Mouse (Mus musculus): ENCODE data around the gene Pakap. TPM values are rescaled to one million over a fixed set of nuclear protein-coding genes. Genes with fewer than 3 reads are reported as not detected.

Pakap gene
- polyA plus RNA-seq, 1 experiment = not detected

DNA sequence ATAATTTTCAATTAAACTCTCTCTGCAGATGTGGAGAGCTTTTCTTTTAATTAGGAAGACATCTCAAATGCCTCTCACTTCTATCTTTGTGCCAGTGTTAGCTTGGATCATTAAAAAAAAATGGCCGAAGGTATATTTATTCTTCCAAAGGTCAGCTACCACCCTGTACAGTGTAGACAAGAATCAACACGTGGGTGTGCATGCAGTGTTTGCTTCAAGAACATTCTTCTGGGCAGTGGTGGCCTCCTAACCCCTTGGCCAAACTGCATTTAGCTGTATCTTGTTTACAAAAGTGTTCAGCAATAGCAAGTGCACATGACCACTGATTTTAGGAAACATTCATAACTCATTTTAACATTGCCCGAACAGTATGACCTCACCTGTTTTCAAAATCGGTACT lies 241.5 kb downstream of the Pakap start:
- WGBS = 79% methylated on average over 4 of the region's 4 CpGs
- Histone ChIP-seq H3K4me1 (ENCODE audit: control insufficient read depth, insufficient read depth, low read length) (peaks cover 9% of the 10 kb centered on the region), H3K27ac (ENCODE audit: insufficient read depth, low read depth, low read length) (no peak overlapping the region), H3K4me3 (ENCODE audit: insufficient read depth, low read depth, low read length) (no peak overlapping the region)
- TF ChIP-seq POLR2A (IDR thresholded peaks at IDR 0.05; ENCODE audit: insufficient read depth, low read depth, low read length) (no peak), CTCF (IDR thresholded peaks at IDR 0.05; ENCODE audit: insufficient read depth, low read depth, low read length) (no peak)

GRCm38 (mm10) chr4:57812075-57812474 lies 244.1 kb downstream of the Pakap start:
- Histone ChIP-seq H3K27ac (ENCODE audit: insufficient read depth, low read depth, low read length) (no peak overlapping the region), H3K4me3 (ENCODE audit: insufficient read depth, low read depth, low read length) (no peak overlapping the region), H3K4me1 (ENCODE audit: control insufficient read depth, insufficient read depth, low read length) (peaks cover 9% of the 10 kb centered on the region)
- TF ChIP-seq POLR2A (IDR thresholded peaks at IDR 0.05; ENCODE audit: insufficient read depth, low read depth, low read length) (no peak), CTCF (IDR thresholded peaks at IDR 0.05; ENCODE audit: insufficient read depth, low read depth, low read length) (no peak)
- 91% methylated on average over 1 of the region's 1 CpGs for WGBS

GRCm38 (mm10) chr4:57812916-57813575 lies 245.1 kb downstream of the Pakap start:
- TF ChIP-seq POLR2A (IDR thresholded peaks at IDR 0.05; ENCODE audit: insufficient read depth, low read depth, low read length) = no peak
- no peak for TF ChIP-seq CTCF (IDR thresholded peaks at IDR 0.05; ENCODE audit: insufficient read depth, low read depth, low read length)
- Histone ChIP-seq H3K4me3 (ENCODE audit: insufficient read depth, low read depth, low read length) (no peak overlapping the region), H3K27ac (ENCODE audit: insufficient read depth, low read depth, low read length) (no peak overlapping the region), H3K4me1 (ENCODE audit: control insufficient read depth, insufficient read depth, low read length) (peaks cover 9% of the 10 kb centered on the region)
- WGBS = 41% methylated on average over 7 of the region's 7 CpGs

GRCm38 (mm10) chr4:57813576-57813945 lies 245.6 kb downstream of the Pakap start:
- WGBS = 79% methylated on average over 4 of the region's 4 CpGs

DNA sequence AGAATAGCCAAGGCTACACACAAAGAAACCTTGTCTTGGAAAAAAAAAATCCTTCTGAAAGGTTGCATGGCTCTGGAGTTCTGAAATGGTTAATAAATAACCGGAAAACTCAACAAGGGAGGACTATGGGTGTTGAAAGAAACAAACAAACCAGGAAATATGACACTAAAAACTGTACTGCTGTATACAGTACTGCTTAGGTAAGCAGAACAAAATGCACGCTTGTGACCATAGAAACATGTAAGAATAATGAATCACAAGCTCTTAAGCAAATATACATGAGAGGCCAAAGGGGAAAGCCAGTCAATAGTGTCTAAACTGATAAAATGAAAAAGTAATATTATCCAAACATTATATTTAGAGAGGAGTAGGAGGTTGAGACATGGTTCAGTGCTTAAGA lies 247.4 kb downstream of the Pakap start:
- peaks cover 9% of the 10 kb centered on the region for H3K4me1 ChIP-seq (ENCODE audit: control insufficient read depth, insufficient read depth, low read length)
- no peak overlapping the region for H3K27ac ChIP-seq (ENCODE audit: insufficient read depth, low read depth, low read length)
- WGBS = 80% methylated on average over 2 of the region's 2 CpGs
- TF ChIP-seq POLR2A (IDR thresholded peaks at IDR 0.05; ENCODE audit: insufficient read depth, low read depth, low read length) (no peak), CTCF (IDR thresholded peaks at IDR 0.05; ENCODE audit: insufficient read depth, low read depth, low read length) (no peak)
- no peak overlapping the region for H3K4me3 ChIP-seq (ENCODE audit: insufficient read depth, low read depth, low read length)

More at GRCm38 (mm10) chr4:57813576-57813945, 245.6 kb downstream of the Pakap start:
- peaks cover 9% of the 10 kb centered on the region for H3K4me1 ChIP-seq (ENCODE audit: control insufficient read depth, insufficient read depth, low read length)
- no peak overlapping the region; the same call in 1 of the 2 replicates for H3K27ac ChIP-seq (ENCODE audit: insufficient read depth, low read depth, low read length)
- TF ChIP-seq CTCF (IDR thresholded peaks at IDR 0.05; ENCODE audit: insufficient read depth, low read depth, low read length) = no peak
- no peak for TF ChIP-seq POLR2A (IDR thresholded peaks at IDR 0.05; ENCODE audit: insufficient read depth, low read depth, low read length)
- H3K4me3 ChIP-seq (ENCODE audit: insufficient read depth, low read depth, low read length) = no peak overlapping the region

GRCm38 (mm10) chr4:57816146-57816545 lies 248.2 kb downstream of the Pakap start:
- Histone ChIP-seq H3K27ac (ENCODE audit: insufficient read depth, low read depth, low read length) (no peak overlapping the region), H3K4me1 (ENCODE audit: control insufficient read depth, insufficient read depth, low read length) (peaks cover 12% of the 10 kb centered on the region), H3K4me3 (ENCODE audit: insufficient read depth, low read depth, low read length) (no peak overlapping the region)
- 93% methylated on average over 8 of the region's 8 CpGs for WGBS
- TF ChIP-seq POLR2A (IDR thresholded peaks at IDR 0.05; ENCODE audit: insufficient read depth, low read depth, low read length) (no peak), CTCF (IDR thresholded peaks at IDR 0.05; ENCODE audit: insufficient read depth, low read depth, low read length) (no peak)

DNA sequence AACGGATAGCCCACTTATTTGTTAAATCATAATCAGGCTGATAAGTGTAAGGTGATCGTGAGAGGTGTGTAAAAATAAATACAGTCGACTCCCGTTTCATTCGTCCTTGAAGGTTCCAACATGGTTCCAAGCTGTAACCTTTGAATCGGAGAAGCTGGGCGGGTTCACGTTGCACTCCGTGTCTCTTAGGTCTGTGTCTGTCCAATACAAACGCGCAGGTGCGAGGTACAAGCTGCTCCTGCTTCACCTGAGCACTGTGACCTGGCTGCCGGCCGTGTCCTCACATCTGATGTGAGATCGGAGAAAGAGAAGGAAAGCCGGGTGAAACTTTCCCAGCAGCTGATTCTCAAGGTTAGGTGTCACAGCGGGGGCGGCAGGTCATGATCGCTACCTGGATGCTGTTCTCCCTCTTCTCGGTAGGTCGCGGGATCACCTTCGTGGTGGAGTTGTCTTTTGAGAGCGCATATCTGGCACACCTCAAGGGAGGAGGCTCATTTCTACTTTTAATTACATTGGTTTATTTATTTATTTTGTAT lies 252.9 kb downstream of the Pakap start:
- TF ChIP-seq CTCF (IDR thresholded peaks at IDR 0.05; ENCODE audit: insufficient read depth, low read depth, low read length) (no peak), POLR2A (IDR thresholded peaks at IDR 0.05; ENCODE audit: insufficient read depth, low read depth, low read length) (no peak)
- Histone ChIP-seq H3K27ac (ENCODE audit: insufficient read depth, low read depth, low read length) (no peak overlapping the region), H3K4me1 (ENCODE audit: control insufficient read depth, insufficient read depth, low read length) (peaks cover 16% of the 10 kb centered on the region), H3K4me3 (ENCODE audit: insufficient read depth, low read depth, low read length) (no peak overlapping the region)
- 90% methylated on average over 24 of the region's 24 CpGs for WGBS

GRCm38 (mm10) chr4:57821556-57822356 lies 253.8 kb downstream of the Pakap start:
- Histone ChIP-seq H3K4me1 (ENCODE audit: control insufficient read depth, insufficient read depth, low read length) (peaks cover 19% of the 10 kb centered on the region), H3K27ac (ENCODE audit: insufficient read depth, low read depth, low read length) (peak overlapping the region; percentile 86), H3K4me3 (ENCODE audit: insufficient read depth, low read depth, low read length) (peak overlapping the region; percentile 16)
- 6% methylated on average over 11 of the region's 11 CpGs for WGBS
- TF ChIP-seq POLR2A (IDR thresholded peaks at IDR 0.05; ENCODE audit: insufficient read depth, low read depth, low read length) = no peak
- TF ChIP-seq CTCF (IDR thresholded peaks at IDR 0.05; ENCODE audit: insufficient read depth, low read depth, low read length) = no peak

DNA sequence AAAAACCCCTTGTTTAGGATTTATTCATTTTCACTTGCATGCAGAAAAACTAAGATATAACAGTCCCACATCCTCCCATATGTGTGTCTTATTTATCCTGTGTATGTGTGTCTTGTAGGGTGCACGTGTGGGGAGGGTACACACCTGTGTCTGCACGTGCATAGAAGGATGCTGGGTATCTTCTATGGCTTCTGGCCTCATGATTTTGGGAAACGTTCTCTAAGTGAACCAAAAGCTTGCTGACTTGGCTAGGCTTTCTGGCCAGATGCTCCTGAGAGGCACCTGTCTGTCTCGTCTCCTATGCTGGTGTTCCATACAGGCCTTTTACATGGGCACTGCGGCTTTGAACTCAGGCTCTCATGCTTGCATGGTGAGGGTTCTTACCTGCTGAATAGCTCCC lies 254.7 kb downstream of the Pakap start:
- TF ChIP-seq POLR2A (IDR thresholded peaks at IDR 0.05; ENCODE audit: insufficient read depth, low read depth, low read length) = no peak
- TF ChIP-seq CTCF (IDR thresholded peaks at IDR 0.05; ENCODE audit: insufficient read depth, low read depth, low read length) = no peak
- 82% methylated on average over 5 of the region's 5 CpGs for WGBS
- H3K27ac ChIP-seq (ENCODE audit: insufficient read depth, low read depth, low read length) = no peak overlapping the region
- no peak overlapping the region for H3K4me3 ChIP-seq (ENCODE audit: insufficient read depth, low read depth, low read length)
- peaks cover 19% of the 10 kb centered on the region for H3K4me1 ChIP-seq (ENCODE audit: control insufficient read depth, insufficient read depth, low read length)
